Mouse (Mus musculus) liver, postnatal 0 days (tissue): ENCODE data around the gene Dscaml1. TPM values are rescaled to one million over a fixed set of nuclear protein-coding genes. Genes with fewer than 3 reads are reported as not detected.
A peak's percentile ranks its signal among the peaks of the same experiment; 100 is the strongest.

ENCODE experiments used
- ATAC-seq: fragments of 200-750 bp; cut with Nextera tagmentation; 2 replicates; pipeline ENCODE4 v1.8.0; 2017; ENCODE audit warnings: mild to moderate bottlenecking, moderate library complexity
- DNase-seq: peaks from one replicate; pipeline ENCODE4 v3.0.0-alpha.2; 2016
- H3K27ac ChIP-seq: fragments of 300-500 bp; sonication (generic); 2 replicates; pipeline ENCODE4 v1.5.1; 2014; ENCODE audit warnings: antibody characterized with exemption, moderate library complexity, mild to moderate bottlenecking, low read depth
- H3K27me3 ChIP-seq: fragments of 300-500 bp; sonication (generic); 2 replicates; pipeline ENCODE4 v1.6.1; 2014; ENCODE audit warnings: low read length, control low read depth, mixed read lengths; ENCODE audit not compliant: insufficient read depth
- H3K36me3 ChIP-seq: fragments of 300-500 bp; sonication (generic); replicated peaks from 2 replicates; pipeline ENCODE4 v1.6.1; 2014; ENCODE audit warnings: mild to moderate bottlenecking, control low read depth, low read length, moderate library complexity, mixed read lengths; ENCODE audit not compliant: insufficient read depth
- H3K4me1 ChIP-seq: fragments of 300-500 bp; sonication (generic); 2 replicates; pipeline ENCODE4 v1.6.1; 2014; ENCODE audit warnings: antibody characterized with exemption, mild to moderate bottlenecking, control low read depth; ENCODE audit not compliant: insufficient read depth
- H3K4me2 ChIP-seq: fragments of 300-500 bp; sonication (generic); 2 replicates; pipeline ENCODE4 v1.6.1; 2014; ENCODE audit warnings: low read depth, mild to moderate bottlenecking, low read length, moderate library complexity, mixed read lengths
- H3K4me3 ChIP-seq: fragments of 300-500 bp; sonication (generic); 2 replicates; pipeline ENCODE4 v1.5.1; 2014; ENCODE audit warnings: low read depth, low read length
- H3K9ac ChIP-seq: fragments of 300-500 bp; sonication (generic); replicated peaks from 2 replicates; pipeline ENCODE4 v1.6.1; 2014; ENCODE audit warnings: mild to moderate bottlenecking, moderate library complexity
- H3K9me3 ChIP-seq: fragments of 300-500 bp; sonication (generic); 2 replicates; pipeline ENCODE4 v1.6.1; 2016; ENCODE audit warnings: mild to moderate bottlenecking, control low read depth, low read length, mixed read lengths
- CTCF ChIP-seq: sonication (generic); IDR thresholded peaks from 2 replicates; pipeline ENCODE4 v1.5.1; 2016; ENCODE audit warnings: antibody characterized with exemption, low read depth
- EP300 ChIP-seq: IDR thresholded peaks from 2 replicates; pipeline ENCODE4 v1.6.1; 2016; ENCODE audit warnings: antibody characterized with exemption, low read depth, mild to moderate bottlenecking
- WGBS: fragments of 180-500 bp; shearing (Covaris S2); extraction: QIAGEN DNeasy Blood & Tissue Kit; methylation state at CpG from one replicate; pipeline ENCODE4 v1.1.7; 2014; ENCODE audit not compliant: insufficient replicate concordance; 5-methylcytosine and 5-hydroxymethylcytosine counted together
- polyA plus RNA-seq: library from polyadenylated mRNA; unstranded; fragments of >200 nt; fragmentation: Nextera tagmentation; extraction: Ambion mirVana; gene quantifications from 2 replicates; pipeline ENCODE4 v1.2.1, GENCODE M21; 2015

The Dscaml1 gene
- polyA plus RNA-seq, 1 experiment from 2014 or later: not detected

GRCm38 (mm10) chr9:45620920-45621319 lies 194.5 kb downstream of the Dscaml1 start:
- Histone ChIP-seq H3K4me3 (no peak overlapping the region), H3K36me3 (no peaks in the 10 kb centered on the region), H3K4me2 (no peak overlapping the region), H3K27me3 (no peaks in the 10 kb centered on the region), H3K9me3 (no peaks in the 10 kb centered on the region), H3K9ac (no peak overlapping the region), H3K4me1 (no peaks in the 10 kb centered on the region), H3K27ac (no peak overlapping the region)
- DNase-seq: no peak
- WGBS: 79% methylated on average over 4 of the region's 4 CpGs
- ATAC-seq: no peak
- TF ChIP-seq CTCF: no peak
- TF ChIP-seq EP300: no peak

- Histone ChIP-seq H3K4me2 (no peak overlapping the region), H3K27me3 (no peaks in the 10 kb centered on the region), H3K4me1 (no peaks in the 10 kb centered on the region), H3K9ac (no peak overlapping the region), H3K9me3 (no peaks in the 10 kb centered on the region), H3K27ac (no peak overlapping the region), H3K4me3 (no peak overlapping the region), H3K36me3 (no peaks in the 10 kb centered on the region)
- ATAC-seq (no peak), DNase-seq (no peak)
- 64% methylated on average over 6 of the region's 6 CpGs for WGBS
- no peak for TF ChIP-seq CTCF
- TF ChIP-seq EP300: no peak
Measured at GRCm38 (mm10) chr9:45625889-45626446, 199.5 kb downstream of the Dscaml1 start.

GRCm38 (mm10) chr9:45632520-45632919 lies 206.1 kb downstream of the Dscaml1 start:
- Histone ChIP-seq H3K27me3 (no peaks in the 10 kb centered on the region), H3K27ac (no peak overlapping the region), H3K4me2 (no peak overlapping the region), H3K4me1 (no peaks in the 10 kb centered on the region), H3K9me3 (no peaks in the 10 kb centered on the region), H3K36me3 (no peaks in the 10 kb centered on the region), H3K4me3 (no peak overlapping the region), H3K9ac (no peak overlapping the region)
- TF ChIP-seq EP300: no peak
- no peak for TF ChIP-seq CTCF
- ATAC-seq (no peak), DNase-seq (no peak)
- WGBS: 52% methylated on average over 10 of the region's 10 CpGs

GRCm38 (mm10) chr9:45633036-45633435 lies 206.6 kb downstream of the Dscaml1 start:
- WGBS: 54% methylated on average over 2 of the region's 2 CpGs
- DNase-seq: peak; percentile 19

GRCm38 (mm10) chr9:45634978-45635377 lies 208.6 kb downstream of the Dscaml1 start:
- 65% methylated on average over 4 of the region's 4 CpGs for WGBS
- H3K4me3 ChIP-seq: no peak overlapping the region

More at GRCm38 (mm10) chr9:45633036-45633435, 206.6 kb downstream of the Dscaml1 start:
- no peak for ATAC-seq
- Histone ChIP-seq H3K4me3 (no peak overlapping the region), H3K36me3 (no peaks in the 10 kb centered on the region), H3K4me2 (no peak overlapping the region), H3K27ac (no peak overlapping the region), H3K9me3 (no peaks in the 10 kb centered on the region), H3K27me3 (no peaks in the 10 kb centered on the region), H3K9ac (no peak overlapping the region), H3K4me1 (no peaks in the 10 kb centered on the region)
- TF ChIP-seq EP300 (no peak), CTCF (no peak)

GRCm38 (mm10) chr9:45637346-45637745 lies 210.9 kb downstream of the Dscaml1 start:
- TF ChIP-seq CTCF: no peak
- TF ChIP-seq EP300: no peak
- no peak for ATAC-seq
- no peaks in the 10 kb centered on the region for H3K4me1 ChIP-seq
- no peaks in the 10 kb centered on the region for H3K9me3 ChIP-seq
- 26% methylated on average over 1 of the region's 1 CpGs for WGBS
- H3K27ac ChIP-seq: no peak overlapping the region
- no peak overlapping the region for H3K9ac ChIP-seq
- DNase-seq: no peak
- H3K36me3 ChIP-seq: no peaks in the 10 kb centered on the region
- H3K4me2 ChIP-seq: no peak overlapping the region
- no peak overlapping the region for H3K4me3 ChIP-seq
- H3K27me3 ChIP-seq: no peaks in the 10 kb centered on the region

More at GRCm38 (mm10) chr9:45634978-45635377, 208.6 kb downstream of the Dscaml1 start:
- no peak overlapping the region for H3K9ac ChIP-seq
- H3K36me3 ChIP-seq: no peaks in the 10 kb centered on the region
- H3K27me3 ChIP-seq: no peaks in the 10 kb centered on the region
- ATAC-seq: no peak
- DNase-seq: no peak
- no peak for TF ChIP-seq EP300
- TF ChIP-seq CTCF: no peak
- H3K9me3 ChIP-seq: no peaks in the 10 kb centered on the region
- H3K4me1 ChIP-seq: no peaks in the 10 kb centered on the region
- no peak overlapping the region for H3K27ac ChIP-seq
- no peak overlapping the region for H3K4me2 ChIP-seq

GRCm38 (mm10) chr9:45638184-45638917 lies 211.9 kb downstream of the Dscaml1 start:
- Histone ChIP-seq H3K4me1 (no peaks in the 10 kb centered on the region), H3K27me3 (no peaks in the 10 kb centered on the region), H3K4me3 (no peak overlapping the region), H3K4me2 (no peak overlapping the region), H3K9me3 (no peaks in the 10 kb centered on the region), H3K27ac (no peak overlapping the region), H3K9ac (no peak overlapping the region), H3K36me3 (no peaks in the 10 kb centered on the region)
- DNase-seq (no peak), ATAC-seq (no peak)
- TF ChIP-seq CTCF: no peak
- no peak for TF ChIP-seq EP300
- 70% methylated on average over 6 of the region's 6 CpGs for WGBS
